Mouse (Mus musculus): Measurements from ENCODE around the gene Olfr301.

DNA sequence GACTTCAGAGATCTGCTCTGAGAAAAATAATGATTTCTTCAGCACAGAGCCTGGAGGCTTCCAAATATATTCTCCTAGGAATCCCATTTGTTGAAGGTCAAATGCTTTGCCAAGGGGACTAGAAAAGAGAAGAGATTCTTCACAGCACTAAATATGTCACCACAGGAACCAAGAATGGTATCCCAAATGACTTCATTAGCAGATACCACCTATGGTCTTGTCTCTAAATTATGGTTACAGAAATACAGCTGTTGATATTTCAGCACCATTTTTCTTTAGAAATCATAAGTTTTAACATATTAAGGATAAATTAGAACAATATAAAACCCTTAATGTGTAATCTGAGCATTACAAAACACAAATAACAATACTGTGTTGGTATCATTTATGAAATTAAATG is 6.0 kb upstream of the Olfr301 start, which contains the start of gene Olfr303:
- no peak for TF ChIP-seq GATA1 (IDR thresholded peaks at IDR 0.05; ENCODE audit: low read length)
- TF ChIP-seq TAL1 (IDR thresholded peaks at IDR 0.05; ENCODE audit: low read length), result no peak
